10 mouse cellular contexts compared by ENCODE assay signal in the genomic region with DNA sequence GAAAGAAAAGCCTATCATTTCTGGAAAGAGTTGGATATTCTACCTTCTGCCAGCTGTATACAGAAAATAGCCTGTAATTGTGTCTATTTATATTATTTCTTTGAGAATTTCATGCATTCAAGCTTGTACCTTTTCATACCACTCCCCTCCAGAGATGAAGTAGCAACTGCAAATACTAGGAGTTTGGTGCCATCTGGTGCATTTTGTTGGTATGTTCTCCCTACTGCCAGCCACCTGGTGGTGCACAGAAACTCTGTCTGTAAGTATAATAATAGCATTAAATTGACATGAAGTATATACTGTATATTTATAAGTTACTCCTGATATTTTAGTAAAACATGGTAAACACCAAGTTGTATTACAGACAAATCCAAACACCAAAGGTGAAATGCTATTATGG. TPM values are rescaled to one million over a fixed set of nuclear protein-coding genes. Genes with fewer than 3 reads are reported as not detected.
DNase-seq lines count a peak whose midpoint lies in the region; ATAC-seq lines count a peak whose summit lies in the region.
"Had no signal": no experiment of that assay in that cellular context is flagged by ENCODE, and none has a peak within 500 bp of the region (broad histone marks: within the 10 kb centered on the region; RNA-seq: fewer than 3 reads in every experiment).

No protein-coding gene starts in this region.

- ATAC-seq in hematopoietic stem cell, adult 5-6 weeks (replicated peaks in 1 of 2; ENCODE audit: insufficient read depth in 1 of 2, low FRiP score in 2 of 2, low TSS enrichment in 1 of 2, low read depth in 1 of 2, poor library complexity in 2 of 2, severe bottlenecking in 2 of 2) = peak; percentile 36 to 59; a peak in 2 of 4 replicates
- no peak; the same call in 1 of the 2 replicates for ATAC-seq in neural tube, embryonic 15.5 days (ENCODE audit: low FRiP score)

- no peaks in the 10 kb centered on the region for H3K4me1 ChIP-seq in neural tube, embryonic 15.5 days

- H3K27me3 ChIP-seq in neural tube, embryonic 15.5 days (replicated peaks) = no peaks in the 10 kb centered on the region

- no peak overlapping the region for H3K27ac ChIP-seq in neural tube, embryonic 15.5 days (replicated peaks)

- DNase-seq in adrenal gland, adult (ENCODE audit: inconsistent age in 2 of 2, low spot score in 1 of 2) = peak; percentile 30 to 77
- DNase-seq in adrenal gland, postnatal 4 days (ENCODE audit: low spot score in 2 of 2) = no peak
- DNase-seq in left cerebral cortex, adult 18-20 months (ENCODE audit: low spot score in 2 of 2) = peak; percentile 13 to 40
- DNase-seq in left cerebral cortex, adult 8-10 months (ENCODE audit: low spot score in 2 of 2) = no peak
- peak; percentile 43 for DNase-seq in ZHBTc4 (ENCODE audit: low read depth, low spot score)
- peak; percentile 32 for DNase-seq in right cerebral cortex, postnatal 14 days

- no peak overlapping the region for H3K4me3 ChIP-seq in neural tube, embryonic 15.5 days (replicated peaks)
- H3K4me3 ChIP-seq: megakaryocyte, embryonic 14.5 days had no signal

- H3K36me3 ChIP-seq in neural tube, embryonic 15.5 days = no peaks in the 10 kb centered on the region

- H3K4me2 ChIP-seq in neural tube, embryonic 15.5 days = no peak overlapping the region

- H3K9me3 ChIP-seq in neural tube, embryonic 15.5 days (replicated peaks) = no peaks in the 10 kb centered on the region

- no peak overlapping the region for H3K9ac ChIP-seq in neural tube, embryonic 15.5 days (replicated peaks)

RNA-seq across cellular contexts. Expression of a gene that starts 4.4 kb away (rescaled TPM):
- 1 to 10 TPM; 1.4 to 1.7 TPM for total RNA-seq in adrenal gland, postnatal 4 days (2021)
- total RNA-seq in left cerebral cortex, adult 18-20 months (2021) = under 1 TPM; 0.59 to 0.79 TPM
- 1 to 10 TPM in 3 of 4 experiments, under 1 TPM in 1; 0.94 to 1.9 (median 1.9) TPM for total RNA-seq in left cerebral cortex, adult 8-10 months (2022)
- total RNA-seq in hematopoietic stem cell, adult 5-6 weeks (2017) = 3.7 and 5.3 TPM in 2 replicates
- 0.64 and 1.2 TPM in 2 replicates for polyA plus RNA-seq in neural tube, embryonic 15.5 days (2015; fragmentation: Nextera tagmentation; extraction: Ambion mirVana)
- polyA plus RNA-seq: C2C12 had no signal

RNA-seq across cellular contexts. Expression of a gene that starts 33.1 kb away (rescaled TPM):
- 1 to 10 TPM in 1 of 2 experiments, under 1 TPM in 1; 0.23 to 4.1 TPM for total RNA-seq in adrenal gland, postnatal 4 days (2021)
- not detected for total RNA-seq in left cerebral cortex, adult 18-20 months (2021)
- total RNA-seq in left cerebral cortex, adult 8-10 months (2022) = under 1 TPM in 2 of 4 experiments, not detected in 2; 0.30 to 0.57 TPM
- total RNA-seq in hematopoietic stem cell, adult 5-6 weeks (2017) = not detected in 2 replicates
- polyA plus RNA-seq in neural tube, embryonic 15.5 days (2015; fragmentation: Nextera tagmentation; extraction: Ambion mirVana) = 0.13 and 0.29 TPM in 2 replicates

Comparison
In these comparisons a context has a peak if more than half of its experiments do, and no peak if none do; other contexts are left out.
1. DNase-seq: peak in adrenal gland, adult (2 of 2), left cerebral cortex, adult 18-20 months (2 of 2), ZHBTc4 (single experiment) and right cerebral cortex, postnatal 14 days (single experiment); none in adrenal gland, postnatal 4 days (0 of 2) and left cerebral cortex, adult 8-10 months (0 of 2).